Mouse (Mus musculus): ENCODE measurements at regions not wholly inside any gene's neighbourhood (a gene's known extent, or its start where the extent isn't known, plus 50 kb on each side); places are given as distances from the start of the nearest gene placed in this dataset.
A peak's percentile ranks its signal among the peaks of the same experiment; 100 is the strongest.

DNA sequence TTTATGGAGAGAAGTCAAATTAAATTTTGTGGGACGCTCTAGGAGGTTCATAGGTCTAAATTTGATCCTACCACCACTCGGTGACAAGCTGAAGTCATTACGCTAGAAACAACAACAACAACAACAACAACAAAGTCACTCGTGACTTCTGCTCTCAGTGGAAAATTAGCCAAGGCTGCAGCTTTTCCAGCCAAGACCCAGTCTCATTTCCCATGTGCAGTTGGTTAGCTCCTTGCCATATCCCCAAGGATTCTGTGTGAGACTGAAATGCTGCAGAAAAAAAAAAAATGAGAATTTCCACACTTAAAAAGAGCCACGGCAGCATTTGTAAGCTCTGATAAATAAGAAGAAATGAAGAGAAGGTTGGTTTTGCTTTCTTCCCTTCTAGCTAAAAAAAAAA is 323.4 kb downstream of the Mtx2 start:
- WGBS = 87% methylated on average over 5 of the region's 5 CpGs
- DNase-seq = no peak
- Histone ChIP-seq H3K4me1 (replicated peaks; ENCODE audit: control insufficient read depth, insufficient read depth, low read length) (no peaks in the 10 kb centered on the region), H3K27me3 (ENCODE audit: control insufficient read depth, insufficient read depth, low read length) (no peaks in the 10 kb centered on the region; the same call in 1 of the 2 replicates), H3K27ac (ENCODE audit: control insufficient read depth, insufficient read depth, low read length) (no peak overlapping the region), H3K36me3 (ENCODE audit: control insufficient read depth, insufficient read depth, low read length) (no peaks in the 10 kb centered on the region), H3K4me3 (ENCODE audit: control insufficient read depth, insufficient read depth, low read length) (no peak overlapping the region)
- no peak for TF ChIP-seq CTCF (IDR thresholded peaks at IDR 0.05; ENCODE audit: borderline replicate concordance, control insufficient read depth, extremely low read depth, insufficient read depth, low read length, poor library complexity)
- TF ChIP-seq POLR2A (IDR thresholded peaks at IDR 0.05; ENCODE audit: control insufficient read depth, extremely low read depth, insufficient read depth, low read length, poor library complexity) = no peak

DNA sequence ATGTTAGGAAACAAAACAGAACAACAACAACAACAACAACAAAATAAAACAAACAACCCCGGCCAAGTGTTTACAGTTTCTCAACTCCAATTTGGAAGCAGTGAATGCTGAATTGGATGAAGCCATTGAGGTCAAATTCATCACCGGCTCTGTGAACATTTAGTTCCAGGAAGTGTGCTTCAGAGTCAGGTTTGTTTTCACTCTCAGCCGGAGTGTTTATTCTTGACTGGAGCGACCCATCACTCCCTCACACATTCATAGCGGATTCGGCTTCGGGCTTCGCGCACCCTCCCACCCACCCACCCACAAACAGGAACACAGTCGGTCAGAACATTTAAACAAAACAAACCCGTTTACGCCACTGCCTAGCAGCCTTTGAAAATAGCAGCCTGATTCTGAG is 324.0 kb downstream of the Mtx2 start:
- Histone ChIP-seq H3K4me1 (replicated peaks; ENCODE audit: control insufficient read depth, insufficient read depth, low read length) (no peaks in the 10 kb centered on the region), H3K27ac (ENCODE audit: control insufficient read depth, insufficient read depth, low read length) (no peak overlapping the region), H3K36me3 (ENCODE audit: control insufficient read depth, insufficient read depth, low read length) (no peaks in the 10 kb centered on the region), H3K4me3 (ENCODE audit: control insufficient read depth, insufficient read depth, low read length) (no peak overlapping the region), H3K27me3 (ENCODE audit: control insufficient read depth, insufficient read depth, low read length) (no peaks in the 10 kb centered on the region; the same call in 1 of the 2 replicates)
- WGBS = 14% methylated on average over 12 of the region's 12 CpGs
- no peak for TF ChIP-seq CTCF (IDR thresholded peaks at IDR 0.05; ENCODE audit: borderline replicate concordance, control insufficient read depth, extremely low read depth, insufficient read depth, low read length, poor library complexity)
- TF ChIP-seq POLR2A (IDR thresholded peaks at IDR 0.05; ENCODE audit: control insufficient read depth, extremely low read depth, insufficient read depth, low read length, poor library complexity) = no peak
- no peak for DNase-seq

DNA sequence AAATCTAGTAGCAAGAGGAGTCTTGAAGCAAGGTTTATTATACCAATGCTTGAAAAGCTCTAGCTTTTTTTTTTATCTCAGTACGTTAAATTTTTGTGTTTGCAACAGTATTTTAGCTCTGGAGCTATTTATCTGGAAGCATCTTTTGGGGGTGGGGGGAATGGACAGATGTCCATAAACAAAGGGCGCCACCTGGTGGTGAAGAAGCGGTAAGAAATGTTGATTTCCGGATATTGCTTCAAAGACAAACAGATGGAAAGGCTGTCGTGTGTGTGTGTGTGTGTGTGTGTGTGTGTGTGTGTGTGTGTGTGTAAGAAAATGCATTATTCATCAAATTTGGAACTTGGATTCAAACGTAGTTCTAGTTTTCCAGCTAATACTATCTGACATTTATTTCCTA is 325.4 kb downstream of the Mtx2 start:
- peak; percentile 50 for DNase-seq
- H3K27ac ChIP-seq (ENCODE audit: control insufficient read depth, insufficient read depth, low read length) = no peak overlapping the region
- no peaks in the 10 kb centered on the region for H3K27me3 ChIP-seq (ENCODE audit: control insufficient read depth, insufficient read depth, low read length)
- H3K4me1 ChIP-seq (replicated peaks; ENCODE audit: control insufficient read depth, insufficient read depth, low read length) = no peaks in the 10 kb centered on the region
- TF ChIP-seq CTCF (IDR thresholded peaks at IDR 0.05; ENCODE audit: borderline replicate concordance, control insufficient read depth, extremely low read depth, insufficient read depth, low read length, poor library complexity) (no peak), POLR2A (IDR thresholded peaks at IDR 0.05; ENCODE audit: control insufficient read depth, extremely low read depth, insufficient read depth, low read length, poor library complexity) (no peak)
- H3K36me3 ChIP-seq (ENCODE audit: control insufficient read depth, insufficient read depth, low read length) = no peaks in the 10 kb centered on the region
- 6% methylated on average over 6 of the region's 6 CpGs for WGBS
- H3K4me3 ChIP-seq (ENCODE audit: control insufficient read depth, insufficient read depth, low read length) = no peak overlapping the region

DNA sequence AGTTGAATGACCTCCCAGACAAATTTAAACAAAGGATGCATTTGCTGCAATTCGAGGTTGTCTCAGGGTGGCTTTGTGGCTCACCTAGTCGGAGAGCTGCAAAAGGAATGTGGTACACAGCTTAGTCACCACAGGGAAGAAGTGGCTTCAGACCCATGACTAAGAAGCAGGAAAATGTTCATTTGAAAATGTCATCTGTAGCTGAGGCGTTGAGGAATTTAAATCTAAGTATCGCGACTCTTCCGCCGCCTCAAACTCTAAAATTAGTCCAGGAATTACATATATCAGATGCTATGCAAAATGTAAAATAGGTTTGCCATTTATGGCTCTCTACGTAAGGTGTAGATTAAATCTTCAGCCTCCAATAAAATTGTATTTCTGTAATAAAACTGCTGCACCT is 325.9 kb downstream of the Mtx2 start:
- Histone ChIP-seq H3K27ac (ENCODE audit: control insufficient read depth, insufficient read depth, low read length) (no peak overlapping the region), H3K4me1 (replicated peaks; ENCODE audit: control insufficient read depth, insufficient read depth, low read length) (no peaks in the 10 kb centered on the region), H3K4me3 (ENCODE audit: control insufficient read depth, insufficient read depth, low read length) (no peak overlapping the region), H3K27me3 (ENCODE audit: control insufficient read depth, insufficient read depth, low read length) (no peaks in the 10 kb centered on the region), H3K36me3 (ENCODE audit: control insufficient read depth, insufficient read depth, low read length) (no peaks in the 10 kb centered on the region)
- DNase-seq = no peak
- 89% methylated on average over 8 of the region's 8 CpGs for WGBS
- no peak for TF ChIP-seq CTCF (IDR thresholded peaks at IDR 0.05; ENCODE audit: borderline replicate concordance, control insufficient read depth, extremely low read depth, insufficient read depth, low read length, poor library complexity)
- TF ChIP-seq POLR2A (IDR thresholded peaks at IDR 0.05; ENCODE audit: control insufficient read depth, extremely low read depth, insufficient read depth, low read length, poor library complexity) = no peak

DNA sequence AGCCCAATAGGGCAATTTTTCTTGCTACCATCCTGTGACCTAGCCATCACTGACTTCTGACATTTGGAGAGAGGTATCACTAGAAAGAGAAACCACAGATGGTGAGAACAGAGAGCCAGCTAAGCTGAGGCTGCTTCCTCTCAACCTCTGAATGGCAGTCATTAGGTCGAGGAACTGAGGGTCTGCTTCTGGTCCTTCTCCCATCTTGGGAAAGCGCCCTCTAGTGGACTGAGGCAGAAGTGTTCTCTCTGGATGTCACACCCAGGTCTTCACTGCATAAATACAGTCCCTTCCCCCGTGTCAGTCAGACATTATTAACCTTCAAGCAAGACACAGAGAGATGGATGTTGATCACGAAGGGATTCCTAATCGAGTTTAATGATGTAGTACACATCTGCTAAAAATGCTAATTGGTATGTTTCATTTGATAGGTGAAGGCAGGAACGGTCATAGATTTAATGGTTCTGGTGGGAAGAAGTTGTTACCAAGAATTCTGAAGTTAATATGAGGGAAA is 326.9 kb downstream of the Mtx2 start:
- H3K27ac ChIP-seq (ENCODE audit: control insufficient read depth, insufficient read depth, low read length) = no peak overlapping the region
- peak; percentile 57 for DNase-seq
- H3K4me3 ChIP-seq (ENCODE audit: control insufficient read depth, insufficient read depth, low read length) = no peak overlapping the region
- WGBS = 35% methylated on average over 6 of the region's 6 CpGs
- H3K27me3 ChIP-seq (ENCODE audit: control insufficient read depth, insufficient read depth, low read length) = no peaks in the 10 kb centered on the region
- TF ChIP-seq POLR2A (IDR thresholded peaks at IDR 0.05; ENCODE audit: control insufficient read depth, extremely low read depth, insufficient read depth, low read length, poor library complexity) (no peak), CTCF (IDR thresholded peaks at IDR 0.05; ENCODE audit: borderline replicate concordance, control insufficient read depth, extremely low read depth, insufficient read depth, low read length, poor library complexity) (peak; percentile 18; the same call in 1 of the 2 replicates)
- no peaks in the 10 kb centered on the region for H3K36me3 ChIP-seq (ENCODE audit: control insufficient read depth, insufficient read depth, low read length)
- H3K4me1 ChIP-seq (replicated peaks; ENCODE audit: control insufficient read depth, insufficient read depth, low read length) = no peaks in the 10 kb centered on the region

DNA sequence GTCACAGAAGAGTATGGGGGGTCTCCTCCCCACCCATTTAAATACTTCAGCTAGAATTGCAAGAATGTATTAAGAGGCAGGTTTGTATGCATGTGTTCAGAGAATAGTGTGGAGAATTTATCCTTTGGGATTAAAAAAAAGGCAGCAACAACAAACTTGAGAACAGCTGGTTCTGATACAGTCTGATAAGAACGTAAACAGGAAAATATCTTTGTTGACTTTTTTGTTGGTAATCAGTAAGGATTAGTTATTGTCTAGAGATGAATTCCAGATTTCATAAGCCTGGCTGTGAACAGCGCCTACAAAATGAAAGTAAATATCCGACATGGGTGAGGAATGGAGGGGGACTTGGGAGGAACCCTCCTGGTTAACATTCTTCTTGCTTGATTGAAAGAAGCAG is 328.8 kb downstream of the Mtx2 start:
- 78% methylated on average over 3 of the region's 3 CpGs for WGBS
- Histone ChIP-seq H3K27me3 (ENCODE audit: control insufficient read depth, insufficient read depth, low read length) (no peaks in the 10 kb centered on the region), H3K4me1 (replicated peaks; ENCODE audit: control insufficient read depth, insufficient read depth, low read length) (no peaks in the 10 kb centered on the region), H3K36me3 (ENCODE audit: control insufficient read depth, insufficient read depth, low read length) (no peaks in the 10 kb centered on the region), H3K4me3 (ENCODE audit: control insufficient read depth, insufficient read depth, low read length) (no peak overlapping the region), H3K27ac (ENCODE audit: control insufficient read depth, insufficient read depth, low read length) (no peak overlapping the region)
- TF ChIP-seq CTCF (IDR thresholded peaks at IDR 0.05; ENCODE audit: borderline replicate concordance, control insufficient read depth, extremely low read depth, insufficient read depth, low read length, poor library complexity) (no peak), POLR2A (IDR thresholded peaks at IDR 0.05; ENCODE audit: control insufficient read depth, extremely low read depth, insufficient read depth, low read length, poor library complexity) (no peak)
- DNase-seq = no peak

DNA sequence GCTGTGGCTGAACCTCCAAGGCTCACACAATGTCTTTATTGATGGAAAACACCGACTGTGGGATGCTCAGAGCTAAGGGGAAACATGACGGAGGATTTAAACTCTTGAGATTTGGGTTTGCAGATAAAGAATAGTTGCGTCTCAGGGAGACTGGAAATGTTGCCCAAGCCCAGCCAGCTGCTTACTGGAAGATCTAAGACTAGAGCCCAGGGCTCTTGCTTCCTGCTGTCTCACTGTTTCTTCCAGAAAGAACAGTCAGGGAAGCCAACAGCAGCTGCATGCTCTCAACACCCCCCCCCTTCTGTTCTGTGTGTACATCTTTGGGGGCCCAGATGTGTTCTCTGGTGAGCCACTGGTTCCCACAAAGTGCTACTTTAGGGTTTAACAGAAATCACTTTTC is 333.0 kb downstream of the Mtx2 start:
- H3K4me3 ChIP-seq (ENCODE audit: control insufficient read depth, insufficient read depth, low read length) = no peak overlapping the region
- TF ChIP-seq POLR2A (IDR thresholded peaks at IDR 0.05; ENCODE audit: control insufficient read depth, extremely low read depth, insufficient read depth, low read length, poor library complexity) = no peak
- no peak for TF ChIP-seq CTCF (IDR thresholded peaks at IDR 0.05; ENCODE audit: borderline replicate concordance, control insufficient read depth, extremely low read depth, insufficient read depth, low read length, poor library complexity)
- H3K27me3 ChIP-seq (ENCODE audit: control insufficient read depth, insufficient read depth, low read length) = no peaks in the 10 kb centered on the region
- H3K27ac ChIP-seq (ENCODE audit: control insufficient read depth, insufficient read depth, low read length) = no peak overlapping the region
- no peak for DNase-seq
- no peaks in the 10 kb centered on the region for H3K36me3 ChIP-seq (ENCODE audit: control insufficient read depth, insufficient read depth, low read length)
- no peaks in the 10 kb centered on the region for H3K4me1 ChIP-seq (replicated peaks; ENCODE audit: control insufficient read depth, insufficient read depth, low read length)
- WGBS = 77% methylated on average over 3 of the region's 3 CpGs
